Mouse (Mus musculus) intestine, postnatal 0 days (tissue): ENCODE data around the gene Insyn1. TPM values are rescaled to one million over a fixed set of nuclear protein-coding genes. Genes with fewer than 3 reads are reported as not detected.
A peak's percentile ranks its signal among the peaks of the same experiment; 100 is the strongest.

Experiments used
- ATAC-seq: fragments of 200-750 bp; cut with Nextera tagmentation; 2 replicates; pipeline ENCODE4 v1.8.0; 2017; ENCODE audit warnings: mild to moderate bottlenecking, moderate TSS enrichment, moderate library complexity
- H3K27ac ChIP-seq: fragments of 300-500 bp; sonication (generic); 2 replicates; pipeline ENCODE4 v1.5.1; 2014; ENCODE audit warnings: mild to moderate bottlenecking, low read depth, low read length, moderate library complexity
- H3K27me3 ChIP-seq: fragments of 300-500 bp; sonication (generic); replicated peaks from 2 replicates; pipeline ENCODE4 v1.6.1; 2014; ENCODE audit warnings: low read length, mixed read lengths; ENCODE audit not compliant: control insufficient read depth, insufficient read depth
- H3K36me3 ChIP-seq: fragments of 300-500 bp; sonication (generic); 2 replicates; pipeline ENCODE4 v1.6.1; 2014; ENCODE audit warnings: mild to moderate bottlenecking, moderate library complexity; ENCODE audit not compliant: control insufficient read depth, insufficient read depth
- H3K4me1 ChIP-seq: fragments of 300-500 bp; sonication (generic); replicated peaks from 2 replicates; pipeline ENCODE4 v1.6.1; 2014; ENCODE audit warnings: antibody characterized with exemption, low read length, mixed read lengths; ENCODE audit not compliant: control insufficient read depth, insufficient read depth
- H3K4me2 ChIP-seq: fragments of 300-500 bp; sonication (generic); replicated peaks from 2 replicates; pipeline ENCODE4 v1.6.1; 2014; ENCODE audit warnings: low read depth, mild to moderate bottlenecking, moderate library complexity
- H3K4me3 ChIP-seq: fragments of 300-500 bp; sonication (generic); 2 replicates; pipeline ENCODE4 v1.5.1; 2014; ENCODE audit warnings: low read depth, low read length
- H3K9ac ChIP-seq: fragments of 300-500 bp; sonication (generic); 2 replicates; pipeline ENCODE4 v1.6.1; 2014; ENCODE audit warnings: mild to moderate bottlenecking, low read depth, low read length
- H3K9me3 ChIP-seq: fragments of 300-500 bp; sonication (generic); 2 replicates; pipeline ENCODE4 v1.6.1; 2016; ENCODE audit warnings: mixed run types; ENCODE audit not compliant: control insufficient read depth
- CTCF ChIP-seq: sonication (generic); IDR thresholded peaks from 2 replicates; pipeline ENCODE4 v1.5.1; 2016; ENCODE audit warnings: low read depth, mild to moderate bottlenecking, control low read depth, antibody characterized with exemption, moderate library complexity
- WGBS: fragments of 180-500 bp; shearing (Covaris S2); extraction: QIAGEN DNeasy Blood & Tissue Kit; methylation state at CpG from one replicate; pipeline ENCODE4 v1.1.7; 2014; 5-methylcytosine and 5-hydroxymethylcytosine counted together
- polyA plus RNA-seq: library from polyadenylated mRNA; unstranded; fragments of >200 nt; fragmentation: Nextera tagmentation; extraction: Ambion mirVana; gene quantifications from 2 replicates; pipeline ENCODE4 v1.2.1, GENCODE M21; 2015

Gene Insyn1
- polyA plus RNA-seq = 0.25 and 0.37 TPM in 2 replicates

DNA sequence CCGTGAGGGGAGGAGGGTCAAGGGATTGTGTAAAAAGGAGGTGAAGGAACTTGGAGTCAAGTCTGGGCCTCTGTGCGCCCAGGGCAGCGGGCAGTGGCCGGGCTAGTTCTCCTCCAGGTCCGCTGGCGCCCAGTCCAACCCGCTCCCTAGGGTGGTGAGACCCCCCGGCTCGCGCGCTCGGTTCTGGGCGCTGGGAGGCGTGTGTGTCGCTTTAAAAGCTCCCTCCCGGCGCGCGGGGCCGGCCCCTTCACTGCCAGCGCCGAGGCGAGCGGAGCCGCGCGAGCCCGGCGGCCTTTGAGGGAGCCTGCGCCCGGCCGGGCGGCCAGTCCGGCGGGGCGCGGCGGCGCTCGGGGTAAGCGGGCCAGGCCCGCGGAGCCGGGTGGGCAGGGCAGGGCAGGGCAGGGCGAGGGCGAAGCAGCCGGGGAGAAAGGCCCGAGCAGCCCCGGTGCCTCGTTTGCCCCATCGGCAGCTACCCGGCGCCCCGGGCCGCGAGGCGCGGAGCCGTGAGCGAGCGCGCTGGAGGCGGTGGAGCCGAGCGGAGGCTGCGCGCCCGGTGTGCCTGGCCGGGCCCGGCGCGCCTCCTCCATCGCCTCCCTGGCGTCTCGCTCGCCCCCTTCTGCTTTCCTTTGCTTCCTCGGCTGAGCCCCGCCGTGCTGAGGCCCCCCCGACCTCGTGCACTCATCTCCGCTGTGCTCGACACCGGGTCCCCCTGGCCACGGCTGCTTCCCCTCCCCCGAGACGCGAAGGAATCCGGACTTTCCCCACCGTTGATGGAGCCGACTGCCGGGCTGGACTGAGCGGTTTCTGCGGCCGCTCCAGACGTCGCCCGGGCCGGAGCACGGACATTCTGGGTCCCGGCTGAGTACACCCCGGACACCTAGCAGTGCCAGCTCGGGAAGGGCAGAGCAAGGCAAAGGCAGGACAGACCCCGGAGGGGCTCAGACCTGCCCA lies at the start of gene Insyn1:
Insyn1 (plus strand) TSS at position 753 of the 951 bp plus-strand sequence.
- peak within 1 kb of the TSS; percentile 86 for H3K4me2 ChIP-seq
- H3K9me3 ChIP-seq = no peaks in the 10 kb centered on the region
- no peaks in the 10 kb centered on the region for H3K36me3 ChIP-seq
- peaks cover 44% of the 10 kb centered on the region for H3K27me3 ChIP-seq
- under 1% methylated on average over 78 of the region's 104 CpGs for WGBS
- ATAC-seq = 0 out of 2 replicates have a peak, but pooled peaks have one; percentile 28
- H3K4me1 ChIP-seq = no peaks in the 10 kb centered on the region
- H3K27ac ChIP-seq = peak within 1 kb of the TSS; percentile 60
- H3K4me3 ChIP-seq = peak within 1 kb of the TSS; percentile 50
- peak; percentile 22 for TF ChIP-seq CTCF
- H3K9ac ChIP-seq = peak within 1 kb of the TSS; percentile 32

DNA sequence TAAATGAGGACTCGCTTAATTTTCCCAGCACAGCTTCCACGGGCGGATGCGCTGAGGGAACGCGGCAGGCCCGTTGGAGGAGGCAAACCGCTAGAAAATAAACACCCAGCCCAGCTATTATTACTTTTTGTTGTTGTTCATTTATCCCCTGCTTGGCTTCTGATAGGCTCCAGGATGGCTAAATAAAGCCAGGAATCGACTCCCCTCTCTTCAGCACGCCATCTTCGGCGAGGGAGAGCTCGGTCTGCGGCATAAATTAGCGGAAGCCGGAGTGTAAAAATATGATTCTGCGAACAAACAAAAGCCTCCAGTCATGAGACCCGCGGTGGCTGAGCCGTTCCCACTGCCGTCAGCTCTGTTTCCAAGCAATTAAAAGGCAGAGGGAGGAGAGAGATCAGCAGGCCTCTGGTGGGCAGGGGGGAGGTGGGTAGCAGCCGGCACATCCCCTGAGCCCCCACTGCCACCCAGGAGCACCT lies 49.4 kb upstream of the Insyn1 start:
- Histone ChIP-seq H3K9ac (no peak overlapping the region), H3K27ac (no peak overlapping the region), H3K36me3 (no peaks in the 10 kb centered on the region), H3K4me1 (no peaks in the 10 kb centered on the region), H3K4me3 (no peak overlapping the region), H3K27me3 (no peaks in the 10 kb centered on the region), H3K4me2 (no peak overlapping the region), H3K9me3 (no peaks in the 10 kb centered on the region)
- ATAC-seq = no peak
- TF ChIP-seq CTCF = no peak
- WGBS = 80% methylated on average over 22 of the region's 22 CpGs

DNA sequence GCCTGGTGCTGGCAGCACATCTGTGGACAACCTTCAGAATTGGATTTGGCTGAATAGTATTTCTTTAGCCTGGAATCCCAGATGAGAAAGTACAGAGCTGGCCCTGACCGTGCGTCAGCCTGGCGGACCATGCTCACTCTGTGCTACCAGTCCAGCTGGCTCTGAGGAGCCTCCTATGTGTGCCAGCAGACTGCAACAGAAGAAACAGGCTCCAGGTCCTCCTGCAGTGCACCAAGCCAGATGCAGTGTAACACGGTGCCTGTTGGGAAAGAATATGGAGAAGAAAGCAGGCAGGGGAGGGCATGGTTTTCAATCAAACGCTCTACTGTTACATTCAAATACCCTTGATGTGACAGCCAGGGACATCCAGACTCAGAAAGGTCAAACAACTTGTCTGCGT lies 48.3 kb upstream of the Insyn1 start:
- Histone ChIP-seq H3K4me3 (no peak overlapping the region), H3K4me1 (no peaks in the 10 kb centered on the region), H3K9ac (no peak overlapping the region), H3K27me3 (no peaks in the 10 kb centered on the region), H3K27ac (no peak overlapping the region), H3K36me3 (no peaks in the 10 kb centered on the region), H3K4me2 (no peak overlapping the region), H3K9me3 (no peaks in the 10 kb centered on the region)
- 76% methylated on average over 6 of the region's 6 CpGs for WGBS
- TF ChIP-seq CTCF = no peak
- ATAC-seq = no peak

DNA sequence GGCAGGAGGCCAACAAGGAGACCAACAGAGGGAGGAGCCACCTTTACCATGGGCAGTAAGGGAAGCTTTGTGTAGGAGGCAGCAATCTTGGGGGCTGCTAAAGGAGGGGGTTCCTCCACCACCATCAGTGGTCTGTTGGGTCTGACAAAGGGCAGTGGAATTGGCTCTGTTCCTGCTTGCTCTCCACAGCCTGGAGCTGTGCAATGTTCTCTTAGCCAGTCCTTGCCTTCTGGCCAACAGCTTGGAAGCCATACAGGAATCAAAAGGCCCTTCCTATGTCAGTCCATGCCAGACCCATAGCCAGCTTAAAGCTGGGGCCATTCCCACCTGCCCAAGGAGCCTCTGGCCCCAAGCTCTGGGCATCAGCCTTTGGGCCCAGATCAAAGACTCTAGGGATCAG lies 47.8 kb upstream of the Insyn1 start:
- no peak for ATAC-seq
- H3K4me2 ChIP-seq = no peak overlapping the region
- no peak overlapping the region for H3K9ac ChIP-seq
- no peaks in the 10 kb centered on the region for H3K9me3 ChIP-seq
- no peaks in the 10 kb centered on the region for H3K4me1 ChIP-seq
- H3K4me3 ChIP-seq = no peak overlapping the region
- H3K27ac ChIP-seq = no peak overlapping the region
- H3K27me3 ChIP-seq = no peaks in the 10 kb centered on the region
- TF ChIP-seq CTCF = no peak
- H3K36me3 ChIP-seq = no peaks in the 10 kb centered on the region

DNA sequence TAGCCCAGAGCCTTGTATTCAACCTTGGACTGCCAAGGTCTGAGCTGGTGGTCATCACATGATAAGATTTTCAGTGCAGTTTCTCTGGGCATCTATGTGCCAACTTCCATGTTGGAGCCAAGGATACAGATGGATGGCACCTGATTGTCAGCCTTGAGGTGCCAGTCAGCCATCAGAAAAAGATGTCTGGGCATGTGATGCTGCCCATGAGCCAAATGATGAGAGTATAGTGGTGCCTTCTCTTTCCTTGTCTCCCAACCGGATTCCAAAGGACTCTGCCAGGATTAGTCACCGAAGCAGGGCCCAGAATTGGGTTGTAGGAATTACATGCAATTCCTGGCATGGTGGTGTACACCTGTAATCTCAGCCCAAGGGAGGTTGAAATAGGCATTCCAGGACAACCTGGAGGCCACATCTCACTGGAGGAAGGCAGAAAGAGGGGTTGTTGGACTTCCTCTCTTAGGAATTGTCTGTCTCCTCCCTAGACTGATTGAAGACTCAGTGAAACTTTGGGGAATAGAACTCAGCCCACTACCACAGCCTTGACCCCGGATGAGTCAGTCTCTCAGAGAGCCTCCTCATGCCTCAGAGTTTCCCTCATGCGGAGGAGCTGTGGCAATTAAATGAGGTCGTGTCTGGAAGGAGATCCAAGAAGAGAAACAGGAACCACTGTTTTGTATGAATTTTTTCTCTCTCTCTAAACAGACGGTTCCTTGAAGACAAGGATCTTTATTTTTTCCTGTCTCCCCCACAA lies 46.9 kb upstream of the Insyn1 start:
- 54% methylated on average over 6 of the region's 6 CpGs for WGBS
- Histone ChIP-seq H3K4me2 (no peak overlapping the region), H3K27me3 (no peaks in the 10 kb centered on the region), H3K9ac (no peak overlapping the region), H3K27ac (no peak overlapping the region), H3K4me3 (no peak overlapping the region), H3K36me3 (no peaks in the 10 kb centered on the region), H3K4me1 (no peaks in the 10 kb centered on the region), H3K9me3 (no peaks in the 10 kb centered on the region)
- no peak for TF ChIP-seq CTCF
- ATAC-seq = no peak
